Mouse (Mus musculus) embryo, embryonic 11.5 days (tissue): ENCODE measurements around the gene Tbc1d23.

ENCODE experiments used
- DNase-seq: peaks from one replicate; pipeline ENCODE4 v3.0.0-alpha.2; 2012; ENCODE audit warnings: low read depth, low spot score

Tbc1d23 gene

GRCm38 (mm10) chr16:57163694-57164093 is 67.6 kb downstream of the Tbc1d23 start:
- DNase-seq = no peak

- no peak for DNase-seq
These were observed 68.5 kb downstream of the Tbc1d23 start for GRCm38 (mm10) chr16:57162841-57163240.

- no peak for DNase-seq
These were observed 71.5 kb downstream of the Tbc1d23 start for GRCm38 (mm10) chr16:57159835-57160234.

- DNase-seq = no peak
These were observed 73.6 kb downstream of the Tbc1d23 start for GRCm38 (mm10) chr16:57157728-57158127.

- no peak for DNase-seq
These were observed 74.2 kb downstream of the Tbc1d23 start for GRCm38 (mm10) chr16:57157076-57157475.

- DNase-seq = no peak
These were observed 75.4 kb downstream of the Tbc1d23 start for GRCm38 (mm10) chr16:57155899-57156298.

GRCm38 (mm10) chr16:57151437-57151836 is 79.9 kb downstream of the Tbc1d23 start:
- no peak for DNase-seq

GRCm38 (mm10) chr16:57144741-57145140 is 86.6 kb downstream of the Tbc1d23 start:
- DNase-seq = no peak

GRCm38 (mm10) chr16:57133611-57134010 is 97.7 kb downstream of the Tbc1d23 start:
- DNase-seq = no peak

GRCm38 (mm10) chr16:57132326-57132725 is 99.0 kb downstream of the Tbc1d23 start:
- no peak for DNase-seq

- DNase-seq = no peak
These were observed 99.8 kb downstream of the Tbc1d23 start for GRCm38 (mm10) chr16:57131544-57131943.

- DNase-seq = no peak
These were observed 100.4 kb downstream of the Tbc1d23 start for GRCm38 (mm10) chr16:57130752-57131400.

- DNase-seq = no peak
These were observed 103.5 kb downstream of the Tbc1d23 start for GRCm38 (mm10) chr16:57127825-57128224.

- no peak for DNase-seq
These were observed 105.0 kb downstream of the Tbc1d23 start for GRCm38 (mm10) chr16:57126268-57126667.

- DNase-seq = no peak
These were observed 108.4 kb downstream of the Tbc1d23 start for GRCm38 (mm10) chr16:57122682-57123445.

- peak; percentile 14 for DNase-seq
These were observed 109.4 kb downstream of the Tbc1d23 start for GRCm38 (mm10) chr16:57121816-57122415.

- peak; percentile 91 for DNase-seq
These were observed 110.1 kb downstream of the Tbc1d23 start, which contains the start of gene Tomm70a for GRCm38 (mm10) chr16:57120913-57121815. TSS of gene Tomm70a (plus strand) at chr16:57121703.
